Mouse (Mus musculus) cerebellum, adult 2 months (tissue): ENCODE measurements around the gene Tgfbr3l.

Experiments
- CTCF ChIP-seq: fragments of 200-500 bp; IDR thresholded peaks from 2 replicates; pipeline ENCODE4 v1.5.1; 2011; ENCODE audit warnings: low read depth, mild to moderate bottlenecking, control low read depth, low read length, moderate library complexity, borderline replicate concordance; ENCODE audit not compliant: insufficient read depth
- POLR2A ChIP-seq: fragments of 200-500 bp; IDR thresholded peaks from 2 replicates; pipeline ENCODE4 v1.6.1; 2011; ENCODE audit warnings: low read length, control low read depth, borderline replicate concordance; ENCODE audit not compliant: insufficient read depth

GRCm38 (mm10) chr8:4254001-4254400 lies 6.0 kb downstream of the Tgfbr3l start:
- TF ChIP-seq POLR2A (no peak), CTCF (peak; percentile 62)
